Mouse (Mus musculus): ENCODE results near the gene Haus4.

DNA sequence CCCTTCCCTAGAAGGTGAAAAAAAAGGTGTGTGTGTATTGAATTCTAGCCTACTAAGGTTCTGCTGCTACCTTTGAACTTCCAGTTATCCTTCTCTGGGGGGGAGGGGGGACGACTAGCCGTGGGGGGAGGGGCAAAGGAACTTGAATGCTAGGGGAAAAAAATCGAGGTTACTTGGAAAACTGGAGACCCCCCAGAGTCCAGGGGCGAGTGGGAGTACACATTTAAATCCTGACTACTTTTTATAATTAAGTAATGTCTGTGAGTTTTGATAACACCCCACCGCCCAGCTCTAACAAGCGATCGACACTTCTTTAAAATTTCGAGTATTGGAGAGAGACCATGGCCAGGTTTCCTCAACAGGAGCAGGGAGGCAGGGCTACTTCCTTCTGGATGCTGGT lies 20.6 kb upstream of the Haus4 start:
- TF ChIP-seq CTCF (IDR thresholded peaks at IDR 0.05; ENCODE audit: low read depth, low read length), result no peak
- no peak for TF ChIP-seq TAL1 (conservative IDR thresholded peaks at IDR 0.05; ENCODE audit: low read depth, low read length)
- no peak for TF ChIP-seq POLR2AphosphoS5 (IDR thresholded peaks at IDR 0.05; ENCODE audit: insufficient replicate concordance, low read depth, low read length)
- TF ChIP-seq GATA1 (IDR thresholded peaks at IDR 0.05; ENCODE audit: borderline replicate concordance, low read length), result no peak
- TF ChIP-seq GATA2 (IDR thresholded peaks at IDR 0.05; ENCODE audit: borderline replicate concordance, low read depth, low read length), result no peak

Measured in G1E (cell line).